Mouse (Mus musculus): ENCODE measurements around the gene Slc17a5. TPM values are rescaled to one million over a fixed set of nuclear protein-coding genes. Genes with fewer than 3 reads are reported as not detected.
"Not testable (repeated sequence)": the region's sequence is repeated elsewhere in the genome, so short reads cannot be mapped to it uniquely, and the experiment has no call there.

Slc17a5 gene
- total RNA-seq, 2 experiments from 2014 or later, result 3.9 to 4.6 TPM

DNA sequence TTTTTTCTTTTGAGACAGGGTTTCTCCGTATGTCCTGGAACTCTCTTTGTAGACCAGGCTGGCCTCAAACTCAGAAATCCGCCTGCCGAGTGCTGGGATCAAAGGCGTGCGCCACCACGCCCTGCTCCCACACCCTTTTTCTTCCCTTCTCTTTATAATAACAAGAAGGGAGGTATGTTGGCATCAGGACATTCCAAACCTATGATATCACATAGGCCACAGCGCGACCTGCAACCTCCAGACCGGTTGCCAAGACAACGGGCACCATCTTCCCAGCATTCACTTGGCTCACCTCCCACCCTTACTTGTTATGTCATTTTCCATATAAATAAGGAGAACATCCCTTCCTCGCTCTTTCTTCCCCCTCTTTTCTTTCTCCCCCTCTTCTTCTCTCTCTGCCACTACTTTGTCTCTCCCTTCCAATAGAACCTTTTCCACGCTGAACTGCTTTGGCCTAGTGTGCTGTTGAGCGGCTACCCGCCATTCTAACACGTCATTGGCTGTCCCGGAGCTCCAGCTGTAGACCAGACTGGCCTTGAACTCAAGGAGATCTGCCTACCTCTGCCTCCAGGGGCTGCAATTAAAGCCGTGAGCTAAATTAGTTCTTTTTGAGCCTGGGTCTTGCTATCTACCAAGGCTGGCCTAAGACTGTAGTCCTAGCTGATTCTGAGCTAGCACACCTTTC, 62.2 kb downstream of the Slc17a5 start:
- intact Hi-C loops (cut with DNase I; ENCODE audit: low total_unique reads), result loop anchor here (10.0 kb wide), 1 partner anchor 51 kb away; no protein-coding TSS in a partner anchor
- DNase-seq, result no peak

DNA sequence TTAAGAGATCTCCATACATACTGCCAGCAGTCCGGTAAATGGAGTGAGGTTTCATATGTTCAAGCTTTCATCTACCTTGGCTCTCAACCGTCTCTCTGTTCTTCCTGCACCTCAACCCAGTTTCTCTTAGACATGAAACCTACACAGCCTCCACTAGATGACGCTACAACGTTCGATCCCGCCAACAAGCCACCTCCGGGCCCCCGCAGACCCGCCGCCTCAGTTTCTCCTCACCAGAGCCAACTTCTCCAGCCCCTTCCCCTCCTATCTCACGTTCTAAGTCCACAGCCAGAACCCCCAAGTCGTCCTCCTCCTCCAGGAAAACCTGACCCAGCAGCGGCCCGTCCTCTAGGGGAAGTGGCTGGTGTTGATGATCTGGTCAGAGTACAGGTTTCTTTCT, 66.2 kb downstream of the Slc17a5 start:
- DNase-seq, result no peak
- intact Hi-C loops (cut with DNase I; ENCODE audit: low total_unique reads), result loop anchor here (10.0 kb wide), 1 partner anchor 47 kb away; no protein-coding TSS in a partner anchor

- DNase-seq, result peak; percentile 25
- intact Hi-C loops (cut with DNase I; ENCODE audit: low total_unique reads), result loop anchor here (10.0 kb wide), 1 partner anchor 46 kb away; no protein-coding TSS in a partner anchor
Measured at GRCm38 (mm10) chr9:78520780-78521601, 66.8 kb downstream of the Slc17a5 start.

DNA sequence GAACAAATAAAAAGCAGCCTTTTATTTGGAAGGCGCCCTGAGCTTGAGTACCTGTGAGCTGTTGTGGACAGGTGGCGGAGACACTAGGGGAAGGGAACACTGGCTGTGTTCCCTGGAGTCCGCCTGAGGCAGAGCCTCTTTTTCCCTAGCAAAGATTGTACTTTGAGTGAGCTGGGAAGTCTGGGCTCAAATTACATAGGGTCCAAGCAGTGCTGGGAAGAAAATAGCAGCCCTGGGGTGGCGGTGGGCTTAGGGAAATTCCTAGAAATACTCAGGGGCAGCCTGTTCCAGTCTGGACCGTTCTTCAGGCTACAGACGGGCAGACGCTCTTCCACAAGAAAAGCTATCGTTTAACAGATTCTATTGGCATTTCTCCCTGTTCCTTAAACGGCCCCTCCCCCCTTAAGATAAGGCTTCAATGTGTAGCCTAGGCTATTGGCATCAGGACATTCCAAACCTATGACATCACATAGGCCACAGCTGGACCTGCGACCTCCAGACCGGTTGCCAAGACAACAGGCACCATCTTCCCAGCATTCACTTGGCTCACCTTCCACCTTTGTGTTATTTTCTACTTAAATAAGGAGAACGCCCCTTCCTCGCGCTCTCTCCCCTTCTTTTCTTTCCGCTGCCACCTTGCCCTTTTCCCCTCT, 67.6 kb downstream of the Slc17a5 start:
- DNase-seq, result no peak
- intact Hi-C loops (cut with DNase I; ENCODE audit: low total_unique reads), result loop anchor here (10.0 kb wide), 1 partner anchor 45 kb away; no protein-coding TSS in a partner anchor

GRCm38 (mm10) chr9:78517237-78517636, 70.6 kb downstream of the Slc17a5 start:
- DNase-seq; intact Hi-C loops (cut with DNase I; ENCODE audit: low total_unique reads): not testable (repeated sequence)

- no peak for DNase-seq
- intact Hi-C loops (cut with DNase I; ENCODE audit: low total_unique reads), result no loop called here
Measured at GRCm38 (mm10) chr9:78516125-78516524, 71.7 kb downstream of the Slc17a5 start.

DNA sequence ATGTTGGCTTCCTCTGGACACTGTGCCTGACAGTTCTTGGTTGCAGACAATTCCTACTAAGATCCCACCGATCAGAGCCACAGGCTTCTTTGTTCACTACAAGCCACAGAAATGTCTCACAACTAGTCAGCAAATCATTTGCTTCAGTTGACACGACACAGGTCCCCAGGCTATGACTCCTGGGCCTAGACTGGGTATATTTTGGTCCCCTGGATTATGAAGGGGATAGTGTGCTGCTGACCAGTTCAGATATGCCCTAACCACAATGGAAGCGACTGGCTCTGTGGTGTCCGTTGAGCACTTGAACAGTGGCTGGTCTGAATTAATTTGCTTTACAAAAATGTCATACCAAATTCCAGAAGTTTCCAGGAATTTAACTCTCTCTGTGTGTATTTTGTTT, 73.2 kb downstream of the Slc17a5 start:
- DNase-seq, result no peak
- intact Hi-C loops (cut with DNase I; ENCODE audit: low total_unique reads), result no loop called here

DNA sequence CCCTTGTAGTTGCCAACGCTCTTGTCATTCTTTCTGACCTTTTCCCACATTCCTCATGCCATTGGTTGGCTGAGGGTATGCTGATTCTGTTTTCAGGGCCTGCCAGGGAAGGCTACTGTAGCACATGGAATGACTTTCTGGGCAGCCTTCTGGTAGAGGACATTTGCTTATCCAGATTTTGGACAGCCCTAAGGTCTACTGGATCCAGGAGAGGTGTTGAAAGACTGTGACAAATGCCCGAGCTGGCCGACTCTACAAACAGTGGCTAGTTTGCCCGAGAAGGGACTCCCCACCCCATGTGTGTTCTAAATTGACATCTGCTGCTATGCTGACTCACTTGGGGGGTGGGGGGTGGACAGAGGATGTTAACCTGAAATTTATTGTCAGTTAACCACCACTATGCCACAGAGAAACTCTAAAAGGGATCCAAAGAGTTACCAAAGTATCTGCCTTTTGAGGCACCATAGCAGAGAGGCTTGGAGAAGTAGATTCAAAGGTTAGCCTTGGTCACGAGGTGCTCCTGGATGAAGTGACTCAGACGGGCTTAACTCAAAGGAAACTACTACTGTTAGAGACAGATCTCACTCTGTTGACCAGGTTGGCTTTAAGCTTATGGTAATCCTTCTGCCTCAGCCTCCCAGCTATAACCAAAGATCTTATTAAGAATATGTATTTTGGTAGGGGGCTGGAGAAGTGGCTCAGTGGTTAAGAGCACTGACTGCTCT, 73.9 kb downstream of the Slc17a5 start:
- intact Hi-C loops (cut with DNase I; ENCODE audit: low total_unique reads), result no loop called here
- DNase-seq, result peak; percentile 41

GRCm38 (mm10) chr9:78511705-78512104, 76.1 kb downstream of the Slc17a5 start:
- intact Hi-C loops (cut with DNase I; ENCODE audit: low total_unique reads), result no loop called here
- no peak for DNase-seq

- intact Hi-C loops (cut with DNase I; ENCODE audit: low total_unique reads), result no loop called here
- DNase-seq, result no peak
Measured at GRCm38 (mm10) chr9:78508106-78508786, 79.6 kb downstream of the Slc17a5 start.

DNA sequence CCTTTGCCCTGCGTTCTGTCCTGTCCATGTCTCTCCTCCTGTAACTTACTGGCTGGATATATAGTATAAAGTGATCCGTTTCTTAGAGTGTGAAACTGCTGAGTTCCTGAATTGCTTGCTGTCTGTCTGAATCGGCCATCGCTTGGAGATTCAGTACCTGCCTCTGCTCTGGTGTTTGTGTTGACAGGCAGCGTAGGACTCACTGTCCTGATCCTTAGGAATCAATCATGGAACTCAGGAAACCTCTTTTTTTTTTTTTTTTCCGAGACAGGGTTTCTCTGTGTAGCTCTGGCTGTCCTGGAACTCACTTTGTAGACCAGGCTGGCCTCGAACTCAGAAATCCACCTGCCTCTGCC, 81.1 kb downstream of the Slc17a5 start:
- intact Hi-C loops (cut with DNase I; ENCODE audit: low total_unique reads), result no loop called here
- DNase-seq, result no peak

DNA sequence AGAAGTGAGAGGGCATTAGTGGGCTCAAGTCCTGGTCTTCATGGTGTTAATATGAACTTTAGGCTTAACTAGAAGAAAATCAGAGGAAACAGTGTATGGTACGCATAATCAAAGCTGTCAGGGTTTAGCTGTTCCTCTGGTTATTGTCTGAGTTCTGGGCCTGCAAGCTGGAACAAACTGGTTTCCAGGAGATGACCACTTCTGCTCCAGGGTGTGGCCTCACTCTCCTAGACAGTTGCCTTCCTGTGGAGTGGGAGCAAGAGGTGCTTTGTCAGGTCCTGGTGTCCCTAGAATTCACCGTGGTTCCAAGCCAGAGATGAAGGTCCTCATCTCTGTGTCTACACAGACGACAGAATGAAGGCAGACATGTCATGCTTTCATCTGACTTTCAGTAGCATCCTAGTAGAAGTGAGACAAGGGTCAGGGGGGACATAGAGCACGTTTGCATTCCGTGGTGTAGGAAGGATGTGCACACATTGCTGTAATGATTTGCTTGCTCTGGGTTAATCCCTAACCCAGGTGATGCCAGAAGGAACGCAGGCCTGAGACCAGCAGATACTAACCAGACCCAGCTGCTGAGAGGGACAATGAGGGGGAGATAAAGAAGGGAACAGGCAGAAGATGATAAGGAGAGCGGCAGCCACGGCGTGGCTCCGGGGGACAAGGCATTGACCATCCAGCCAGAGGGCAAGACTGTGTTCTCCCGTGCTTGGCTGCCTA, 81.7 kb downstream of the Slc17a5 start:
- intact Hi-C loops (cut with DNase I; ENCODE audit: low total_unique reads), result no loop called here
- no peak for DNase-seq

DNA sequence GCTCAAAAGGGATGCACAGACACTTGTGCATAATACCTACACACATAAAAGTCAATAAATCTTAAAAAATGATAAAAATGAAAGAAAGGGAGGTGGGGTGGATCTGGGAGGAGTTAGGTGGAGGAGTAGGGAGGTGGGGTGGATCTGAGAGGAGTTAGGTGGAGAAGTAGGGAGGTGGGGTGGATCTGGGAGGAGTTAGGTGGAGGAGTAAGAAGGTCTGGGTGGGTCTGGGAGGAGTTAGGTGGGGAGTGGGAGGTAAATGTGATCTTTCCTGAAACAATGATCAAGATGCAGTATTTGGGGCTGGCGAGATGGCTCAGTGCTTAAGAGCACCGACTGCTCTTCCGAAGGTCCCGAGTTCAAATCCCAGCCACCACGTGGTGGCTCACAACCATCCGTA, 82.6 kb downstream of the Slc17a5 start:
- no peak for DNase-seq
- intact Hi-C loops (cut with DNase I; ENCODE audit: low total_unique reads), result no loop called here

DNA sequence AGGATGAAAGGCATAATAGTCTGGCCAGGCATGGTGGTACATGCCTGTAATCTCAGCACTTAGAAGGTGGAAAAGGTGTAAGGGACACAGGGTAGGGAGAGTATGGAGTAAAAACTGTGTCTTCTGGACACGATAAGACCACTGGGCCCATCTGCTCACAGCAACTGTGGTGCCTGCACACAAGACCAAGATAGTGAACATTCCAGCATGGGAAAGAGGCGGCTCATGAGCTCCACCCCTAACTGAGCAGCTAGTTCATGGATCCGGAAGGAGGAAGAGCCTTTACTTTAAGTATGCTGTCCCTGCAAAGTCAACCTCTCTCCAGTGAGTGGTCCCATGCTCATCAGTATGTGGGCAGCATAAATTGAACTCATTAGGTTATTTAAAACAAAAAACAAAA, 83.2 kb downstream of the Slc17a5 start:
- intact Hi-C loops (cut with DNase I; ENCODE audit: low total_unique reads), result no loop called here
- DNase-seq, result no peak

GRCm38 (mm10) chr9:78504133-78504532, 83.7 kb downstream of the Slc17a5 start:
- intact Hi-C loops (cut with DNase I; ENCODE audit: low total_unique reads), result no loop called here

GRCm38 (mm10) chr9:78503223-78504079, 84.4 kb downstream of the Slc17a5 start:
- DNase-seq, result no peak
- intact Hi-C loops (cut with DNase I; ENCODE audit: low total_unique reads), result no loop called here

More at GRCm38 (mm10) chr9:78504133-78504532, 83.7 kb downstream of the Slc17a5 start:
- DNase-seq, result no peak

DNA sequence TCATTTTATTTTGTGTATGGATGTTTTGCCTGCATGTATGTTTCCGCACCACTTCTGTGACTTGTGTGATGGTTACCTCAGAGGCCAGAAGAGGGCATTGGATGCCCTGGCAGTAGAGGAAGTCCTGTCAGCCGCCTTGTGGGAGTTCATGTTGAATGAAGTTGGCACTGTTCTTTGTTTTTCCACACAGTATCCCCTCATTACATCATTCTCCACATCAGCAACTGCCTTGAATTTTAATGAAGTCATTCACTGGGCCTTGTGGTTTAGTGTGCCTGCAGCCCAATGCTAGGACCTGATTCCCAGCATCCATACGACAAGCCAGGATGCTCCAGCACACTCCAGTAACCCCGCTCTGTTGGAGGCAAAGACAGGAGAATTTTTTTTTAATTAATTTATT, 86.6 kb downstream of the Slc17a5 start:
- intact Hi-C loops (cut with DNase I; ENCODE audit: low total_unique reads), result no loop called here
- DNase-seq, result no peak

DNA sequence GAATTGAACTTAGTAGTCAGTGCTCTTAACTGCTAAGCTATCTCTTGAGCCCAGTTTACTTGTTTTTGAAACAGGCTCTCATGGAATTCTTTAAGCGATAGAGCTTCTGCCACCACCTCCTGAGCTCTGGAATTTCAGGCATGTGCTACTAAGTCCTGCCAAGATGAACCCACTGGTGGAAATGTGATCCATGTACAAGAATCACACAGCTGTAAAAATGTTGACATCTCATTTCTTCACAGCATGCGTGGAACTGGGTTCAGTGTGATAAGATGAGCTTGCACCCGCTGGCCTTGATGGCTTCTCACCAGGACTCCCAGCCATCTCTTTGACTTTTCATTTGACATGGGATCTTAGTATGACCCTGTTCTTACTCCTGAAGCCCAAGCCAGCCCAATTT, 87.5 kb downstream of the Slc17a5 start:
- intact Hi-C loops (cut with DNase I; ENCODE audit: low total_unique reads), result no loop called here

More for the DNA sequence above, 87.5 kb downstream of the Slc17a5 start:
- no peak for DNase-seq
